Mouse (Mus musculus) liver, embryonic 14.5 days (tissue): ENCODE results near the gene Plb1.

Experiments used
- CTCF ChIP-seq: IDR thresholded peaks from 2 replicates; pipeline ENCODE4 v1.5.1; 2016; ENCODE audit warnings: antibody characterized with exemption, low read depth, control low read depth
- EP300 ChIP-seq: IDR thresholded peaks from 2 replicates; pipeline ENCODE4 v1.6.1; 2016; ENCODE audit warnings: antibody characterized with exemption, low read depth

DNA sequence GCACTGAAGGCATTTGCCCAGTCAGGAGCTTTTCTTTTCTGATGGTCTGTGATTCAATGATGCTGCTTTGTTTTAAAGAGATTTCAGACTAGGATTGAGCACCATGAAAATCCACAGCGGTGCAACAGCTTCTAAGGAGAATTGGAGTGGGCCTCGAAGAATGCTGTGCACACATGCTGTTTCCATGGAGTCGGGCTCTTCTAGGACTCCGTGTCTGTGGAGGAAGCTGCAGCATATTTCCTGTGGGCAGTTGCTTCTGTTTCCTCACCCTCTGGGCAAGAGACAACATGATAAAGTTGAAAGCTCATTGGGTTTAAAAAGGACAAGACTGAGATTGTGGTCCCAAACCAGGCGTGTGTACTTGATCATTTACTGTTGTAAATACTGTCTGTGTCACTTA, 157.8 kb downstream of the Plb1 start:
- TF ChIP-seq CTCF (no peak), EP300 (no peak)
